Mouse (Mus musculus): ENCODE data around the gene Ltbp1. TPM values are rescaled to one million over a fixed set of nuclear protein-coding genes. Genes with fewer than 3 reads are reported as not detected.

Ltbp1 gene
- polyA plus RNA-seq, 1 experiment from 2014 or later, result 28.3 TPM

DNA sequence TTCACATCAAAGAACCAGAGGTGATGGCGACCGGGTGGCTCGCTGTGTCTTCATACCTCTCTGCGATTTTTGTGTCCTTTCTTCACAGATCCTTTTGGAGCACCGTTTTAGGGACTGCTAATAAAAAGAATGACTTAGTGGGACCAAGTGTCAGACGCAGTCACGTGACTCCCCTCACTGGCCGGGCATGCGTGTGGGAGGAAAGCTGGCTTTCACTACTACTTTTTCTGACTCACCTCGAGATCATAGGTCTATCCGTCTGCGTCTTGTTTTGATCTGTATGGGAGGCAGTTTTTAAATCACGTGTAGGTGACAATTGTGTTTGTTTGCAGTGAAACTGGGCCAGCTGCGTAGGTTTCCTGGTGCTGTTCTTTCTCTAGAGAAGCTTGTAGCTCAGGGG is 28.0 kb downstream of the Ltbp1 start:
- H3K9me3 ChIP-seq, result no peaks in the 10 kb centered on the region
- 72% methylated on average over 14 of the region's 14 CpGs for WGBS

DNA sequence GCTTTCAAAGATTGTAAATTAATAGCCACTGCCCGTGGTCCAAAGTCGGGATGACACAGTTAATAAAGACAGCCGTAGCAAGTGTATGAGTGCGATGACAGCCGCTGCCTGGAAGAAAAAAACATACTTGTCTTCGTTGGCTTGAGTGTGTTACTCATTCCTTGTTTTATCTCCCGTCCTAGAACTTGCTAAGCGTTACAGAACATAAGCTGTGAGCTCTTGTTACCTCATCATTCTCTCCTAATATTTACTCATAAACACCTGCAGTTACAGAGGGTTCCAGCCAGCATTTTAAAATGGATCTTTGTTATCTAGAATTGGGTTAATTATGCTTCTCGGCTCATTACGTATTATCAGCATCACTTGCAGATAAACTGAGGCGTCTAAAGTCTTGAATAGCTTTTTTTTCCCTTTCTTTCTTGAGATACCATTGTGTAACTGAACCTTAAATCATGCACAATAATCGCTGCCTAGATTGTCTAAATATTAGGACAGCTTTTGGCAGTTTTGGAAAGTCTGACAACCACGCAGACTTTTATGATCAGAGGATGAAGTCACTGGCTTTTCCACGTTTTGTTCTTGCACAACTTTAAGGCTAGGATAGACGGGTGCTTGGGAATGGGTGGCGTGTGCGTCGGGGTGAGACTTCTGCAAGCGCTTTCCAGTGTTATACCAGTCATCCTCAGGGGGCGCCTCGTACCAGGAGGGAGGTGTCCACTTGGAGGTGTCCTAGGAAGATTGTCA is 28.7 kb downstream of the Ltbp1 start:
- WGBS, result 66% methylated on average over 21 of the region's 21 CpGs
- H3K9ac ChIP-seq, result no peak overlapping the region
- H3K4me1 ChIP-seq, result peaks cover 48% of the 10 kb centered on the region
- no peaks in the 10 kb centered on the region for H3K9me3 ChIP-seq
- H3K4me3 ChIP-seq, result no peak overlapping the region
- no peak overlapping the region for H3K27ac ChIP-seq (replicated peaks)
- H3K36me3 ChIP-seq, result peaks cover 11% of the 10 kb centered on the region
- H3K27me3 ChIP-seq (replicated peaks), result no peaks in the 10 kb centered on the region
- H3K4me2 ChIP-seq, result no peak overlapping the region
- no peak for ATAC-seq (ENCODE audit: extremely low read depth, insufficient number of reproducible peaks, low FRiP score, low TSS enrichment)

More for the DNA sequence above, 28.0 kb downstream of the Ltbp1 start:
- Histone ChIP-seq H3K4me1 (peaks cover 50% of the 10 kb centered on the region), H3K4me2 (no peak overlapping the region), H3K36me3 (peaks cover 9% of the 10 kb centered on the region), H3K4me3 (no peak overlapping the region), H3K9ac (no peak overlapping the region), H3K27ac (replicated peaks) (no peak overlapping the region), H3K27me3 (replicated peaks) (no peaks in the 10 kb centered on the region)
- ATAC-seq (ENCODE audit: extremely low read depth, insufficient number of reproducible peaks, low FRiP score, low TSS enrichment), result no peak

DNA sequence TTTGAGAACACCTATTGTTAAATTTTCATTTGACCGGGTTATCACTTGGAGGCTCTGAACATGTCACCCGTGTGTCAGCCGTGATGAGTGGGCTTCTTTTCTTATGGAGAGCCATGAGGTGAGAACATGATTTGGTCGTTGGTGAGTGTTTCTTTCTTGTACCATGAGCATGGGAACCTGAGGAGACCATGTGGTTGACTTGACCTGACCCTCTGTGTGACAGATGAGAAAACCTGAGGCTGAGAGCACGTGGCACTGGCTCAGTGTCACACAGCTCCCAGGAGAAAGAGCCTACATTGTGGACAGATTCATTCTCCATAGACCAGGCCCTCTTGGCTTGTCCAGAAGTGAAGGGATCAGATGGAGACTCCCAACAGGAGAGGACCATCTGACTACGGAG is 31.5 kb downstream of the Ltbp1 start:
- H3K9ac ChIP-seq, result no peak overlapping the region
- peaks cover 58% of the 10 kb centered on the region for H3K4me1 ChIP-seq
- no peak overlapping the region for H3K27ac ChIP-seq (replicated peaks)
- no peaks in the 10 kb centered on the region for H3K9me3 ChIP-seq
- 67% methylated on average over 6 of the region's 6 CpGs for WGBS
- H3K36me3 ChIP-seq, result peaks cover 11% of the 10 kb centered on the region
- no peak for ATAC-seq (ENCODE audit: extremely low read depth, insufficient number of reproducible peaks, low FRiP score, low TSS enrichment)
- no peaks in the 10 kb centered on the region for H3K27me3 ChIP-seq (replicated peaks)
- H3K4me2 ChIP-seq, result no peak overlapping the region
- H3K4me3 ChIP-seq, result no peak overlapping the region

DNA sequence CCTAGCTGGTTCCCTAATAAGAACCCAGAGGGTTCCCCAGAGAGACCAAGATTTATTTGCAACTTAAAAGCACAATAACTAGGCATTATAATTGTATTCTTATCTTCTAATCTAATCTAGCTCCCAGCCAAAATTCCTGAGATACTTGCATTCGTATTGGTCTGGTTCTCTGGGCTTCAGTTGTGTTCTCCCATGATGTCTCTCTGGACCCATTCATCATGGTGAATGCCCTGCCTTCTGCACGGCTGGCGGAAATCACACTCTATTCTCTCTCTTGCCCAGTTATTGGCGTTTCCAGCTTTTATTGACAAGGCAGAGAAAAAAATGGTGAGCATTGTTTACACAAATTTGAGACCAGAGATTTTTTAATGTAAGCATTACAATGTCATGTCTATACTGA is 33.6 kb downstream of the Ltbp1 start:
- Histone ChIP-seq H3K36me3 (peaks cover 10% of the 10 kb centered on the region; the same call in 1 of the 2 replicates), H3K9ac (no peak overlapping the region), H3K27ac (replicated peaks) (no peak overlapping the region), H3K9me3 (no peaks in the 10 kb centered on the region), H3K4me3 (no peak overlapping the region), H3K27me3 (replicated peaks) (no peaks in the 10 kb centered on the region), H3K4me1 (peaks cover 47% of the 10 kb centered on the region), H3K4me2 (no peak overlapping the region)
- WGBS, result 76% methylated on average over 4 of the region's 4 CpGs
- no peak for ATAC-seq (ENCODE audit: extremely low read depth, insufficient number of reproducible peaks, low FRiP score, low TSS enrichment)

DNA sequence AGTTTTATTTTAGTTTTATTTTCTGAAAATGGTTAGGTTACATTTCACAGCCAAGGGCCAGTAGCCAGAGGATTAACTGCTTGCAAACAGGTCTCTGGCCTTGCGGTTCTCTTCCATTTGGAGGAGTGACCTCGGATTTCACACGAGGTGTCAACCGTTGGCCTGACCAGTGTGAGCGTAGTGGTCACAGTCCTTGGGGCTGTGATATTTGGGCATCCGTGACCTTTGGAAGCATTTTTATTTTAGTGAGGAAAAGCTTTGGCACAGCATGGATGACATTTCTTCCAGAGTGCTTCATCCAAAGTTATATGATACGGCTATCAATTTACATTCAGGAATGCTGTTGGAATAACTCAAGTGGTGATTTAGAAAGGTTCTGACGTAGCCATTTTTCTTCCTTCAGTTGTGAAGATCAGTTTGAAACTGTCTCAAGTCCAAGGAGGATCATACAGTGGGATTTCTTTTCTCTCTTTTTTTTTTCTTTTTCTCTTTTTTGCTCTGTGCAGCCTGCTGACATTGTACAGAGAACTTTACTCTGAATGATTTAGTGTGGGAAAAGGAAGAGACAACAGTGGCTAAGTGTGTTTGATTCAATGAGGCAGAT is 44.1 kb downstream of the Ltbp1 start:
- Histone ChIP-seq H3K27me3 (replicated peaks) (no peaks in the 10 kb centered on the region), H3K4me1 (peaks cover 18% of the 10 kb centered on the region), H3K9ac (no peak overlapping the region), H3K4me2 (no peak overlapping the region), H3K9me3 (peaks cover 9% of the 10 kb centered on the region; the same call in 1 of the 2 replicates), H3K4me3 (no peak overlapping the region), H3K36me3 (peaks cover 25% of the 10 kb centered on the region), H3K27ac (replicated peaks) (no peak overlapping the region)
- 78% methylated on average over 8 of the region's 8 CpGs for WGBS
- ATAC-seq (ENCODE audit: extremely low read depth, insufficient number of reproducible peaks, low FRiP score, low TSS enrichment), result no peak

DNA sequence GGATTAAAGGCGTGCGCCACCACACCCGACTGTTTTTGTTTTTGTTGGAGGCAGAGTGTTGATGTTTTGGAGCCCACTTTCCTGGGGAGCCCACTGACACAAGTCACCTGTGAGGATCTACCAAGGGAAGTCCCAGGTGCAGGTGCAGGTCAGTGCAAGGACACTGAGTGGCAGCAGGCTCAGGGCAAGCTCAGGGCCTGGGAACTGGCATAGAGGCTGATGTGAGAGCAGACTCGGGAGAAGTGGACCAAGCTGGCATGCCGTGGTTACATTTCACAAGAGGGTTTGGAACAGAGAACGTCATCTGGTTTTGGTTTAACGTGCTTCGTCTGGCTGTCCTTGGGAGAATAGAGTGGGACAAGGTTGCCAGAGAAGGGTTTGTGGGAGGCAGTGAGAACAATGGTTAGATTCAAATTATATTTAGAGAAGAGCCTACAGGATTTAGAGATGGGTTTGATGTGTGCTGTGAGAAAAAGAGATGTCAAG is 46.1 kb downstream of the Ltbp1 start:
- peaks cover 30% of the 10 kb centered on the region for H3K4me1 ChIP-seq
- H3K36me3 ChIP-seq, result peaks cover 16% of the 10 kb centered on the region
- WGBS, result 81% methylated on average over 8 of the region's 8 CpGs
- H3K4me2 ChIP-seq, result no peak overlapping the region
- ATAC-seq (ENCODE audit: extremely low read depth, insufficient number of reproducible peaks, low FRiP score, low TSS enrichment), result no peak
- H3K9me3 ChIP-seq, result no peaks in the 10 kb centered on the region
- H3K4me3 ChIP-seq, result no peak overlapping the region
- H3K27me3 ChIP-seq (replicated peaks), result no peaks in the 10 kb centered on the region
- no peak overlapping the region for H3K9ac ChIP-seq
- H3K27ac ChIP-seq (replicated peaks), result no peak overlapping the region

DNA sequence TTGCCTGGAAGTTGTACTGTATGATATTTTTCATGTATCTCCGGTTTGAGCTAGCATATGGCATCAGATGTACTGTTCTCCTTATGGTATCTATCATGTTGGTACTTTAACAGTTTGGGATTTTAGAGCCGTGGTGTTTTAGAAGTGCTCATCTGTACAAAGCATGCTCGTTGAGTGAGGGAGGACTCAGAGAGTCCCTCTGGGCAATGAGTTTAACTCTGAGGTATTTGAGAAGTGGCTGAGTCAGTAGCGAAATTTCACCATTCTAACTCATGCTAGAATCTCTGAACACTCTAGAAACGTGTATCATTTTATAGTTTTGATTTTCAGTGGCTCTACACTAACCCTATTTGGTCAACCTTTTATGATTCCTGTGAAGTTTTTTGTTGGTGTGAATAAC is 49.9 kb downstream of the Ltbp1 start:
- no peak overlapping the region for H3K27ac ChIP-seq (replicated peaks)
- WGBS, result 70% methylated on average over 5 of the region's 5 CpGs
- H3K4me1 ChIP-seq, result peaks cover 25% of the 10 kb centered on the region
- H3K4me3 ChIP-seq, result no peak overlapping the region
- no peaks in the 10 kb centered on the region for H3K27me3 ChIP-seq (replicated peaks)
- no peak overlapping the region for H3K9ac ChIP-seq
- H3K4me2 ChIP-seq, result no peak overlapping the region
- no peak for ATAC-seq (ENCODE audit: extremely low read depth, insufficient number of reproducible peaks, low FRiP score, low TSS enrichment)
- peaks cover 11% of the 10 kb centered on the region for H3K36me3 ChIP-seq
- H3K9me3 ChIP-seq, result no peaks in the 10 kb centered on the region

DNA sequence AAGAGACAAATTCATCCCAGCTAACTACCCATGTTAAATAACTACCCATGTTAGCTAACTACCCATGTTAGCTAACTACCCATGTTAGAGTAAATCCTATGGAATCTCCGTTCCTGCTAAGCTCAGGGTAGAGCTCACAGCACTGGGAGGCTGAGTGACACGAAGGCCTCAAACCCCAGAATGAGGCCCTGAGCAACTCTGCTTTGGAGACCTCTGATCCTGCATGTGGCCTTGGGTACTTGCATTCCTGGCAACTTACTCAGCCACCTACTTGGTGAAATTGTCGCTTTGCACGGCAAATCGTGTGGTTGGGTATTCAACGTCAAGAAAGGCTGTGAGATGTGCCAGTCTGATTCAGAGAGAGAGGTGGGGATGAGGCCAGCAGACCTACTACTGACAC is 50.6 kb downstream of the Ltbp1 start:
- peaks cover 11% of the 10 kb centered on the region for H3K36me3 ChIP-seq
- no peak for ATAC-seq (ENCODE audit: extremely low read depth, insufficient number of reproducible peaks, low FRiP score, low TSS enrichment)
- no peak overlapping the region for H3K4me2 ChIP-seq
- no peaks in the 10 kb centered on the region for H3K27me3 ChIP-seq (replicated peaks)
- H3K9ac ChIP-seq, result no peak overlapping the region
- 65% methylated on average over 6 of the region's 6 CpGs for WGBS
- H3K27ac ChIP-seq (replicated peaks), result 0 out of 2 replicates have a peak overlapping the region, but pooled peaks have one; percentile 21
- peaks cover 25% of the 10 kb centered on the region for H3K4me1 ChIP-seq
- H3K4me3 ChIP-seq, result no peak overlapping the region
- no peaks in the 10 kb centered on the region for H3K9me3 ChIP-seq

DNA sequence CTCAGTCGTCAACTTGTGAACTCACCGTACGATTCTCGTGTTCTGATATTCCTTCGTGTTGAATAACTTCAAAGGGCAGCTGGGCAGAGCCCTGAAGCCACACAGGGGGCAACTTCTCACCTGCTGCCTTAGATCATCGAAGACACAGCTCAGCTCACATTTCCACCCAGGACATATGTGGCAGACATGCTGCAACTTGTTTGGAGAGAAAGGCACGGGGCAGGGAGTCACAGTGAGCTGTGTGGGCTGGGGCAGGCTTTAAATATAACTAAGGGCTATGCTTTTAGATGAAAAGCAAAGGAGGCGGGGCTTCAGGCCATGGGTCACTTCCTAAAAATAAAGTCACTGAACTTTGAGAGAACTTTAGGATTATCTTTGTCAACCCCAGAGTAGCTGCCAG is 51.3 kb downstream of the Ltbp1 start:
- no peaks in the 10 kb centered on the region for H3K27me3 ChIP-seq (replicated peaks)
- 0 out of 2 replicates have a peak overlapping the region, but pooled peaks have one; percentile 41 for H3K9ac ChIP-seq
- H3K4me1 ChIP-seq, result peaks cover 30% of the 10 kb centered on the region
- peak overlapping the region; percentile 17; the same call in 1 of the 2 replicates for H3K4me2 ChIP-seq
- WGBS, result 53% methylated on average over 8 of the region's 8 CpGs
- 0 out of 2 replicates have a peak overlapping the region, but pooled peaks have one; percentile 21 for H3K27ac ChIP-seq (replicated peaks)
- H3K4me3 ChIP-seq, result no peak overlapping the region
- no peak for ATAC-seq (ENCODE audit: extremely low read depth, insufficient number of reproducible peaks, low FRiP score, low TSS enrichment)
- H3K36me3 ChIP-seq, result peaks cover 11% of the 10 kb centered on the region
- H3K9me3 ChIP-seq, result no peaks in the 10 kb centered on the region

DNA sequence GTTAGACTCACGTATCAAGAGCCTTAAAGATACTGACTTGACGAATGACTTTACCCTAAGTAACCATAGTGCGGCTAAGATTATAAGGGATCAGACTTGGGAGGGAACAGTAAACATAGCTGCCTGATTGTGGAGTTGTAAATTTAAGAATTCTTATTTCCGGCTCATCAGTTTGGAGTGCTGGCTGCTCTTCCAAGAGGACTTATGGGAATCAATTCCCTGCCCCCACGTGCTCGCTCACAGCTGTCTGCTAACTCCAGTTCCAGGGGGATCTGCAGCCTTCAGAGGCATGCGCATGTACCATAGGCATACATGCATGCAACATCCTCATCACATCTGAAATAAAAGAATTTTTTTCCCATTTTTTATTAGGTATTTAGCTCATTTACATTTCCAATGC is 61.0 kb downstream of the Ltbp1 start:
- Histone ChIP-seq H3K27ac (replicated peaks) (no peak overlapping the region), H3K4me3 (no peak overlapping the region), H3K27me3 (replicated peaks) (no peaks in the 10 kb centered on the region), H3K36me3 (peaks cover 12% of the 10 kb centered on the region), H3K9ac (no peak overlapping the region), H3K4me1 (peaks cover 63% of the 10 kb centered on the region), H3K9me3 (no peaks in the 10 kb centered on the region), H3K4me2 (no peak overlapping the region)
- no peak for ATAC-seq (ENCODE audit: extremely low read depth, insufficient number of reproducible peaks, low FRiP score, low TSS enrichment)
- 82% methylated on average over 7 of the region's 7 CpGs for WGBS

DNA sequence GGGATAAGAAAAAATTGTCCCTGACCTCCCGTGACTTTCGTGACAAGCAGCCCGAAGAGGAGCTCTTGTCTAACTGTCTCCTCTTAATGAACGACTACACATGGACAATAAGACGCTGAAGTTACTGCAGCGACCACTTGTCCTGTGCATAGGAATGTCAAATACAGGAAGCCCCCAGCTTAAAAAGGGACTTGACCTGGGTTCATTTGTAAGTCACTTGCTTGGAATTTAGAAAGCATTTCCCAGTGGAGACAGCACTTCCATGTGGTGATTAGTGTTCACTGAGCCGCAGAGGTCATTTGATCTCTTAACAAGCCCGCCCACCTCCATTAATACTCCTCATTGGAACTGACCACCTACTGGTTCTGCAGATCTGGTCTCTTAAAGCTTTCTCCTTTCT is 61.9 kb downstream of the Ltbp1 start:
- H3K4me1 ChIP-seq, result peaks cover 67% of the 10 kb centered on the region
- no peaks in the 10 kb centered on the region for H3K9me3 ChIP-seq
- H3K36me3 ChIP-seq, result peaks cover 12% of the 10 kb centered on the region
- peak overlapping the region; percentile 16 for H3K27ac ChIP-seq (replicated peaks)
- peak overlapping the region; percentile 40; the same call in 1 of the 2 replicates for H3K9ac ChIP-seq
- no peaks in the 10 kb centered on the region for H3K27me3 ChIP-seq (replicated peaks)
- no peak for ATAC-seq (ENCODE audit: extremely low read depth, insufficient number of reproducible peaks, low FRiP score, low TSS enrichment)
- no peak overlapping the region for H3K4me3 ChIP-seq
- WGBS, result 22% methylated on average over 8 of the region's 8 CpGs
- H3K4me2 ChIP-seq, result peak overlapping the region; percentile 47
